Comparison of ENCODE assay signal across 28 mouse cellular contexts in the genomic region with DNA sequence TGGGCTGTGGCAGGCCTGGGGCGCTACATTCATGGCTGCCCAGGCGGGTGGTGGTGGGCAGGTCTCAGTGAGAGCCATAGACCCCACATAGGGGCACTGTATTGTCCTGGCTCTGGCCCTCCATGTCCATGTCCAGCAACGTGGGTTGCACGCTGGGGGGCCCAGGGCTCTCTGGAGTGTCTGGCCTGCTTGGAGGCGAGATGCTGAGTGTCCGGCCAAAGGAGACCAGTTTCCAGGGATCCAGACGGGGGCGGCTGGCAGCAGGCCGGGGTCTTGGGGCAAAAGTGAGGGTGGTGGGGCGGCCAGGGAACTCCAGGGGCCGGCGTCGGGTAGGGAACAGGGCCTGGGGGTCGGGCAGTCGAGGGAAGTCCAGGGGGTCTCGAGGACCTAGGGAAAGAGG. TPM values are rescaled to one million over a fixed set of nuclear protein-coding genes. Genes with fewer than 3 reads are reported as not detected.
DNase-seq lines count a peak whose midpoint lies in the region; TF ChIP-seq lines count a peak whose summit lies in the region.
"Had no signal": no experiment of that assay in that cellular context is flagged by ENCODE, and none has a peak within 500 bp of the region (broad histone marks: within the 10 kb centered on the region; RNA-seq: fewer than 3 reads in every experiment).

No protein-coding gene starts in this region.

- no peak for TF ChIP-seq POLR2A in cerebellum, adult 2 months (IDR thresholded peaks at IDR 0.05; ENCODE audit: borderline replicate concordance, insufficient read depth, low read length)

- intact Hi-C loops in left cerebral cortex, adult 2 months (cut with DNase I) = no loop called here
- intact Hi-C loops in left cerebral cortex, postnatal 36 days (cut with DNase I) = no loop called here

- DNase-seq in cerebellum, adult 2 months = peak; percentile 40 to 47
- DNase-seq in cerebellum, adult 8-10 months = no peak
- peak; percentile 29 to 47 for DNase-seq in cerebellum, postnatal 25 days
- DNase-seq in cerebellum, postnatal 14 days = no peak
- no peak for DNase-seq in left cerebral cortex, adult 2 months (ENCODE audit: extremely low spot score in 1 of 2, low spot score in 2 of 2)
- DNase-seq in left cerebral cortex, postnatal 36 days (ENCODE audit: low spot score in 2 of 2) = no peak
- DNase-seq: adrenal gland, postnatal 10 days; adrenal gland, postnatal 36 days; B cell, adult 2 months; cerebellum, adult 11 months; forebrain, postnatal 0 days; gastrocnemius, adult 2 months; gastrocnemius, postnatal 14 days; heart, adult 11 months; heart, postnatal 14 days; heart, postnatal 4 days; kidney, adult 11 months; kidney, adult 8-10 months had no signal

- 61% methylated on average over 16 of the region's 16 CpGs for WGBS in cerebellum, adult 2 months

- no peak overlapping the region for H3K27ac ChIP-seq in cerebellum, adult 2 months (ENCODE audit: insufficient read depth, low read length)
- H3K27ac ChIP-seq in left cerebral cortex, adult 2 months = peak overlapping the region; percentile 96
- H3K27ac ChIP-seq: embryonic facial prominence, embryonic 12.5 days; embryonic facial prominence, embryonic 15.5 days; gastrocnemius, adult 2 months; heart, embryonic 13.5 days; hindbrain, embryonic 15.5 days; intestine, embryonic 15.5 days had no signal

- peaks cover 27% of the 10 kb centered on the region for H3K4me1 ChIP-seq in cerebellum, adult 2 months (ENCODE audit: control insufficient read depth, insufficient read depth, low read length)

- no peaks in the 10 kb centered on the region for H3K27me3 ChIP-seq in cerebellum, adult 2 months (ENCODE audit: control insufficient read depth, insufficient read depth, low read length)

- no peak overlapping the region for H3K4me3 ChIP-seq in cerebellum, adult 2 months (replicated peaks; ENCODE audit: insufficient read depth, low read depth, low read length)
- no peak overlapping the region for H3K4me3 ChIP-seq in left cerebral cortex, adult 2 months
- H3K4me3 ChIP-seq: embryonic facial prominence, embryonic 12.5 days; embryonic facial prominence, embryonic 15.5 days; gastrocnemius, adult 2 months; heart, embryonic 13.5 days; hindbrain, embryonic 15.5 days; intestine, embryonic 15.5 days had no signal

- TF ChIP-seq CTCF in cerebellum, adult 2 months (IDR thresholded peaks at IDR 0.05; ENCODE audit: borderline replicate concordance, insufficient read depth, low read depth, low read length) = no peak
- TF ChIP-seq CTCF in left cerebral cortex, adult 2 months (IDR thresholded peaks at IDR 0.05) = no peak

RNA-seq across cellular contexts. Expression of a gene that starts 2.9 kb away (rescaled TPM):
- polyA plus RNA-seq in cerebellum, adult 2 months (2012; rRNA removed) = 62.2 and 67.5 TPM in 2 replicates
- 100 to 1,000 TPM in 1 of 2 experiments, 10 to 100 TPM in 1; 99.1 to 101 TPM for total RNA-seq in left cerebral cortex, adult 2 months (2021)
- 100 to 1,000 TPM; 113 to 155 TPM for total RNA-seq in left cerebral cortex, postnatal 36 days (2021)
- total RNA-seq: adrenal gland, adult 18-20 months; CH12.LX; common myeloid progenitor, adult 5-6 weeks; G1E; gastrocnemius, adult 2 months; gastrocnemius, postnatal 14 days; gastrocnemius, postnatal 4 days; heart, postnatal 14 days; heart, postnatal 4 days had no signal
- polyA plus RNA-seq: G1E had no signal

RNA-seq across cellular contexts. Expression of a gene that starts 17.8 kb away (rescaled TPM):
- 96.7 and 99.4 TPM in 2 replicates for polyA plus RNA-seq in cerebellum, adult 2 months (2012; rRNA removed)
- 100 to 1,000 TPM; 202 to 214 TPM for total RNA-seq in left cerebral cortex, adult 2 months (2021)
- 100 to 1,000 TPM; 213 to 246 TPM for total RNA-seq in left cerebral cortex, postnatal 36 days (2021)

RNA-seq across cellular contexts. Expression of a gene that starts 32.5 kb away (rescaled TPM):
- 4.3 and 4.6 TPM in 2 replicates for polyA plus RNA-seq in cerebellum, adult 2 months (2012; rRNA removed)
- total RNA-seq in left cerebral cortex, adult 2 months (2021) = 10 to 100 TPM; 11.8 to 11.9 TPM
- total RNA-seq in left cerebral cortex, postnatal 36 days (2021) = 10 to 100 TPM in 1 of 2 experiments, 1 to 10 TPM in 1; 8.1 to 10.7 TPM

Comparison
In these comparisons a context has a peak if more than half of its experiments do, and no peak if none do; other contexts are left out.
1. DNase-seq: peak in cerebellum, adult 2 months (2 of 2) and cerebellum, postnatal 25 days (2 of 2); none in cerebellum, adult 8-10 months (single experiment), cerebellum, postnatal 14 days (0 of 2), left cerebral cortex, adult 2 months (0 of 2) and left cerebral cortex, postnatal 36 days (0 of 2).